Mouse (Mus musculus) forebrain, embryonic 15.5 days (tissue): ENCODE data around the gene Tmem238. TPM values are rescaled to one million over a fixed set of nuclear protein-coding genes. Genes with fewer than 3 reads are reported as not detected.

Experiments used
- ATAC-seq: fragments of 200-750 bp; cut with Nextera tagmentation; replicated peaks from 2 replicates; pipeline ENCODE4 v1.8.0; 2017; ENCODE audit warnings: mild to moderate bottlenecking, moderate TSS enrichment, moderate library complexity
- H3K27ac ChIP-seq: fragments of 300-500 bp; sonication (generic); replicated peaks from 2 replicates; pipeline ENCODE4 v1.5.1; 2015; ENCODE audit warnings: mild to moderate bottlenecking, inconsistent platforms
- H3K27me3 ChIP-seq: fragments of 300-500 bp; sonication (generic); 2 replicates; pipeline ENCODE4 v1.6.1; 2015; ENCODE audit warnings: inconsistent platforms
- H3K36me3 ChIP-seq: fragments of 300-500 bp; sonication (generic); 2 replicates; pipeline ENCODE4 v1.6.1; 2015; ENCODE audit warnings: mild to moderate bottlenecking, inconsistent platforms
- H3K4me1 ChIP-seq: fragments of 300-500 bp; sonication (generic); 2 replicates; pipeline ENCODE4 v1.6.1; 2015; ENCODE audit warnings: inconsistent platforms
- H3K4me2 ChIP-seq: fragments of 300-500 bp; sonication (generic); replicated peaks from 2 replicates; pipeline ENCODE4 v1.6.1; 2015; ENCODE audit warnings: mild to moderate bottlenecking, inconsistent platforms
- H3K4me3 ChIP-seq: fragments of 300-500 bp; sonication (generic); 2 replicates; pipeline ENCODE4 v1.5.1; 2015; ENCODE audit warnings: mild to moderate bottlenecking, inconsistent platforms
- H3K9ac ChIP-seq: fragments of 300-500 bp; sonication (generic); replicated peaks from 2 replicates; pipeline ENCODE4 v1.6.1; 2015; ENCODE audit warnings: mild to moderate bottlenecking, inconsistent platforms
- H3K9me3 ChIP-seq: fragments of 300-500 bp; sonication (generic); 2 replicates; pipeline ENCODE4 v1.6.1; 2016; ENCODE audit warnings: inconsistent platforms
- WGBS: fragments of 180-500 bp; shearing (Covaris S2); methylation state at CpG from one replicate; pipeline ENCODE4 v1.1.7; 2015; ENCODE audit warnings: mixed read lengths; 5-methylcytosine and 5-hydroxymethylcytosine counted together
- polyA plus RNA-seq: library from polyadenylated mRNA; unstranded; fragments of >200 nt; fragmentation: Nextera tagmentation; extraction: Ambion mirVana; gene quantifications from 2 replicates; pipeline ENCODE4 v1.2.1, GENCODE M21; 2015

Gene Tmem238
- polyA plus RNA-seq, 1 experiment from 2014 or later: 3.5 TPM

GRCm38 (mm10) chr7:4741151-4741550, 48.3 kb downstream of the Tmem238 start:
- no peaks in the 10 kb centered on the region for H3K9me3 ChIP-seq
- H3K27me3 ChIP-seq: no peaks in the 10 kb centered on the region
- peak overlapping the region; percentile 94 for H3K27ac ChIP-seq
- peak overlapping the region; percentile 89 for H3K9ac ChIP-seq
- WGBS: 2% methylated on average over 4 of the region's 4 CpGs
- no peak for ATAC-seq
- peaks cover 36% of the 10 kb centered on the region for H3K4me1 ChIP-seq
- peak overlapping the region; percentile 74 for H3K4me3 ChIP-seq
- H3K36me3 ChIP-seq: peaks cover 3% of the 10 kb centered on the region; the same call in 1 of the 2 replicates
- H3K4me2 ChIP-seq: peak overlapping the region; percentile 82

GRCm38 (mm10) chr7:4740309-4740727, 49.1 kb downstream of the Tmem238 start:
- peak; percentile 49; the same call in 1 of the 2 replicates for ATAC-seq
- WGBS: under 1% methylated on average over 14 of the region's 14 CpGs
- peak overlapping the region; percentile 94 for H3K27ac ChIP-seq
- peak overlapping the region; percentile 89 for H3K9ac ChIP-seq
- no peaks in the 10 kb centered on the region for H3K9me3 ChIP-seq
- peaks cover 36% of the 10 kb centered on the region for H3K4me1 ChIP-seq
- peak overlapping the region; percentile 82 for H3K4me2 ChIP-seq
- no peaks in the 10 kb centered on the region for H3K27me3 ChIP-seq
- H3K4me3 ChIP-seq: peak overlapping the region; percentile 74
- H3K36me3 ChIP-seq: no peaks in the 10 kb centered on the region

- peak; percentile 99 for ATAC-seq
- WGBS: 0% methylated on average over 36 of the region's 44 CpGs
Observed at GRCm38 (mm10) chr7:4739544-4740275, 49.7 kb downstream of the Tmem238 start, which contains the start of gene Kmt5c. Gene Kmt5c (plus strand): TSS chr7:4740115.

GRCm38 (mm10) chr7:4739041-4739543, 50.4 kb downstream of the Tmem238 start:
- 31% methylated on average over 10 of the region's 10 CpGs for WGBS

More at GRCm38 (mm10) chr7:4739544-4740275, 49.7 kb downstream of the Tmem238 start, which contains the start of gene Kmt5c:
- Histone ChIP-seq H3K4me1 (peaks cover 36% of the 10 kb centered on the region), H3K4me3 (peak within 1 kb of the TSS; percentile 74), H3K27me3 (no peaks in the 10 kb centered on the region), H3K36me3 (no peaks in the 10 kb centered on the region), H3K9ac (peak within 1 kb of the TSS; percentile 89), H3K9me3 (no peaks in the 10 kb centered on the region), H3K27ac (peak within 1 kb of the TSS; percentile 94), H3K4me2 (peak within 1 kb of the TSS; percentile 82)

More at GRCm38 (mm10) chr7:4739041-4739543, 50.4 kb downstream of the Tmem238 start:
- no peaks in the 10 kb centered on the region for H3K36me3 ChIP-seq
- H3K9ac ChIP-seq: peak overlapping the region; percentile 29; the same call in 1 of the 2 replicates
- peak overlapping the region; percentile 49 for H3K4me2 ChIP-seq
- no peaks in the 10 kb centered on the region for H3K27me3 ChIP-seq
- peaks cover 36% of the 10 kb centered on the region for H3K4me1 ChIP-seq
- no peak for ATAC-seq
- H3K9me3 ChIP-seq: no peaks in the 10 kb centered on the region
- H3K4me3 ChIP-seq: peak overlapping the region; percentile 74
- peak overlapping the region; percentile 94 for H3K27ac ChIP-seq

Other genes with a start within 250 kb of the Tmem238 start
- gene Syt5, start 242.1 kb downstream of the Tmem238 start, polyA plus RNA-seq: 158 and 164 TPM in 2 replicates
- 0.24 and 0.52 TPM in 2 replicates for gene Ptprh, start 185.6 kb downstream of the Tmem238 start, polyA plus RNA-seq
- 2.7 and 3.1 TPM in 2 replicates for gene Tmem86b, start 158.2 kb downstream of the Tmem238 start, polyA plus RNA-seq
- gene Ppp6r1, start 130.6 kb downstream of the Tmem238 start, polyA plus RNA-seq: 9.2 and 9.3 TPM in 2 replicates
- 142 and 146 TPM in 2 replicates for gene Hspbp1, start 104.6 kb downstream of the Tmem238 start, polyA plus RNA-seq
- gene Brsk1, start 99.1 kb downstream of the Tmem238 start, polyA plus RNA-seq: 6.7 and 7.9 TPM in 2 replicates
- 0.08 and 0.24 TPM in 2 replicates for gene Tmem150b, start 64.4 kb downstream of the Tmem238 start, polyA plus RNA-seq
- 64.3 and 70.6 TPM in 2 replicates for gene Kmt5c, start 49.5 kb downstream of the Tmem238 start, polyA plus RNA-seq
- gene Cox6b2, start 36.6 kb downstream of the Tmem238 start, polyA plus RNA-seq: 13.7 and 14.1 TPM in 2 replicates
- not detected in 2 replicates for gene Fam71e2, start 18.4 kb downstream of the Tmem238 start, polyA plus RNA-seq
- gene Il11, start 6.8 kb downstream of the Tmem238 start, polyA plus RNA-seq: 0.56 and 1.2 TPM in 2 replicates
- gene Tmem190, start 6.7 kb downstream of the Tmem238 start, polyA plus RNA-seq: not detected in 2 replicates
- 224 and 256 TPM in 2 replicates for gene Rpl28, start 3.2 kb upstream of the Tmem238 start, polyA plus RNA-seq
- 363 and 383 TPM in 2 replicates for gene Ube2s, start 22.9 kb upstream of the Tmem238 start, polyA plus RNA-seq
- gene Shisa7, start 55.0 kb upstream of the Tmem238 start, polyA plus RNA-seq: 8.8 and 10.7 TPM in 2 replicates
- gene Isoc2b, start 80.6 kb upstream of the Tmem238 start, polyA plus RNA-seq: 3.7 and 4.8 TPM in 2 replicates
- 0.65 and 0.76 TPM in 2 replicates for gene Isoc2a, start 87.5 kb upstream of the Tmem238 start, polyA plus RNA-seq
- gene Gm36210, start 116.9 kb upstream of the Tmem238 start, polyA plus RNA-seq: 0.31 and 0.33 TPM in 2 replicates
- gene Zfp628, start 125.6 kb upstream of the Tmem238 start, polyA plus RNA-seq: 4.0 and 4.2 TPM in 2 replicates
- 35.2 and 39.3 TPM in 2 replicates for gene Nat14, start 132.4 kb upstream of the Tmem238 start, polyA plus RNA-seq
- gene Ssc5d, start 136.1 kb upstream of the Tmem238 start, polyA plus RNA-seq: 0.24 and 0.32 TPM in 2 replicates
- gene Sbk2, start 174.8 kb upstream of the Tmem238 start, polyA plus RNA-seq: not detected in 2 replicates
- gene Sbk3, start 181.5 kb upstream of the Tmem238 start, polyA plus RNA-seq: 0.27 and 0.33 TPM in 2 replicates
- gene Zfp579, start 206.5 kb upstream of the Tmem238 start, polyA plus RNA-seq: 58.9 and 60.9 TPM in 2 replicates
- gene Zfp524, start 224.8 kb upstream of the Tmem238 start, polyA plus RNA-seq: 11.6 and 12.5 TPM in 2 replicates
- 52.1 TPM in 2 replicates for gene Fiz1, start 225.0 kb upstream of the Tmem238 start, polyA plus RNA-seq
- gene Gm44973, start 225.8 kb upstream of the Tmem238 start, polyA plus RNA-seq: 0.89 TPM in 1 of 2 replicates, not detected in the other
- 6.1 and 6.5 TPM in 2 replicates for gene Zfp865, start 230.7 kb upstream of the Tmem238 start, polyA plus RNA-seq
- gene Ccdc106, start 230.9 kb upstream of the Tmem238 start, polyA plus RNA-seq: 39.7 and 45.8 TPM in 2 replicates
- gene 4632433K11Rik, start 244.5 kb upstream of the Tmem238 start, polyA plus RNA-seq: not detected in 2 replicates
- gene Zfp784, start 248.8 kb upstream of the Tmem238 start, polyA plus RNA-seq: 7.8 and 8.5 TPM in 2 replicates